Mouse (Mus musculus) liver, adult 2 months (tissue): ENCODE data around the gene Trim16.

Source experiments
- CTCF ChIP-seq: fragments of 200-500 bp; IDR thresholded peaks from 2 replicates; pipeline ENCODE4 v1.5.1; 2011; ENCODE audit warnings: low read depth, low read length, control low read depth
- POLR2A ChIP-seq: fragments of 200-500 bp; IDR thresholded peaks from 2 replicates; pipeline ENCODE4 v1.6.1; 2011; ENCODE audit warnings: low read length, control low read depth; ENCODE audit not compliant: insufficient read depth; ENCODE audit errors: extremely low read depth

- TF ChIP-seq POLR2A, result no peak
- no peak for TF ChIP-seq CTCF
Measured at GRCm38 (mm10) chr11:62878728-62879127, 58.7 kb downstream of the Trim16 start.
